Mouse (Mus musculus): ENCODE measurements around the gene Tnxb.

Tnxb gene

GRCm38 (mm10) chr17:34644608-34645007 lies 25.7 kb upstream of the Tnxb start, which contains the start of gene Fkbpl:
Gene Fkbpl (plus strand): TSS chr17:34644764.
- peak; percentile 88 for DNase-seq

- no peak for DNase-seq
These were observed 25.0 kb upstream of the Tnxb start for GRCm38 (mm10) chr17:34645256-34645829.

- DNase-seq = no peak
These were observed 24.4 kb upstream of the Tnxb start for GRCm38 (mm10) chr17:34645831-34646511.

GRCm38 (mm10) chr17:34646906-34647787 lies 23.2 kb upstream of the Tnxb start, which contains the start of gene Atf6b:
Gene Atf6b (plus strand): TSS chr17:34647146.
- DNase-seq = peak; percentile 88

- no peak for DNase-seq
These were observed 22.0 kb upstream of the Tnxb start for GRCm38 (mm10) chr17:34648141-34648890.

- DNase-seq = no peak
These were observed 21.1 kb upstream of the Tnxb start for GRCm38 (mm10) chr17:34649106-34649864.

- DNase-seq = no peak
These were observed 19.6 kb upstream of the Tnxb start for GRCm38 (mm10) chr17:34650781-34651180.

GRCm38 (mm10) chr17:34651507-34652221 lies 18.7 kb upstream of the Tnxb start:
- DNase-seq = no peak

GRCm38 (mm10) chr17:34652546-34652945 lies 17.8 kb upstream of the Tnxb start:
- no peak for DNase-seq

GRCm38 (mm10) chr17:34652985-34653384 lies 17.4 kb upstream of the Tnxb start:
- no peak for DNase-seq

- peak; percentile 82 for DNase-seq
These were observed 16.5 kb upstream of the Tnxb start for GRCm38 (mm10) chr17:34653746-34654285.

- no peak for DNase-seq
These were observed 15.9 kb upstream of the Tnxb start for GRCm38 (mm10) chr17:34654392-34654791.

- DNase-seq = no peak
These were observed 15.2 kb upstream of the Tnxb start for GRCm38 (mm10) chr17:34655160-34655559.

GRCm38 (mm10) chr17:34655581-34655991 lies 14.7 kb upstream of the Tnxb start:
- DNase-seq = peak; percentile 50

- no peak for DNase-seq
These were observed 13.7 kb upstream of the Tnxb start for GRCm38 (mm10) chr17:34656666-34657065.

GRCm38 (mm10) chr17:34657271-34657670 lies 13.1 kb upstream of the Tnxb start:
- no peak for DNase-seq

GRCm38 (mm10) chr17:34658145-34658544 lies 12.2 kb upstream of the Tnxb start:
- DNase-seq = no peak

- DNase-seq = no peak
These were observed 11.7 kb upstream of the Tnxb start for GRCm38 (mm10) chr17:34658591-34658990.

- DNase-seq = no peak
These were observed 11.0 kb upstream of the Tnxb start for GRCm38 (mm10) chr17:34659181-34659896.

- no peak for DNase-seq
These were observed 10.5 kb upstream of the Tnxb start for GRCm38 (mm10) chr17:34659897-34660214.
